Mouse (Mus musculus): ENCODE data around the gene Nop9.
"Not testable (repeated sequence)": the region's sequence is repeated elsewhere in the genome, so short reads cannot be mapped to it uniquely, and the experiment has no call there.

DNA sequence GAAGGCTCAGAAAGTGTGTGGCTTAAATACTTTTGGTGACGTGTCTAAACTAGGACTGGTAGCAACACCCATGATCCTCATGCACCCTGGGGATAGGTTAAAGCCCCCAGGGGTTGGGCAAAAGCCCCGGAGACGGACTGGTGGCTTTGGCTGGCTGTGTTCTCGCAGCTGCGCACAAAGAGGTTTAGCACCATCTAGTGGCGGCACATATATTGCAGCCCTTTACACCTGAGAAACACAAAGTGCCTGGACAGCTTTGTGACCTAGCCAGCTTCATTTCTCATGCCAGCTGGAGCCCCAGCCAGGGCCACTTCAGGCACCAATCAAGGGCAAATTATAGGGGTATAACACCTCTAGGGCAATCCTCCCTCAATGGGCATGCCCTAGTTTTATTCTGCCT, 14.7 kb downstream of the Nop9 start:
- TF ChIP-seq CTCF (IDR thresholded peaks at IDR 0.05; ENCODE audit: extremely low read depth, insufficient read depth, low read length), result peak; percentile 59
- not testable (repeated sequence) for TF ChIP-seq POLR2A (IDR thresholded peaks at IDR 0.05; ENCODE audit: extremely low read depth, insufficient read depth, low read length)

All from cortical plate, adult 2 months (tissue).